Mouse (Mus musculus) forebrain, embryonic 14.5 days (tissue): Measurements from ENCODE around the gene Tacr2. TPM values are rescaled to one million over a fixed set of nuclear protein-coding genes. Genes with fewer than 3 reads are reported as not detected.

Experiments
- ATAC-seq: fragments of 200-750 bp; cut with Nextera tagmentation; 2 replicates; pipeline ENCODE4 v1.8.0; 2017; ENCODE audit warnings: mild to moderate bottlenecking, moderate library complexity
- DNase-seq: peaks from one replicate; pipeline ENCODE4 v3.0.0-alpha.2; 2015; ENCODE audit warnings: low spot score
- H3K27ac ChIP-seq: fragments of 300-500 bp; sonication (generic); 2 replicates; pipeline ENCODE4 v1.5.1; 2014; ENCODE audit warnings: low read depth, mild to moderate bottlenecking, control low read depth, low read length, moderate library complexity
- H3K27me3 ChIP-seq: fragments of 300-500 bp; sonication (generic); replicated peaks from 2 replicates; pipeline ENCODE4 v1.6.1; 2014; ENCODE audit warnings: low read length, control low read depth, mixed read lengths; ENCODE audit not compliant: control insufficient read depth, insufficient read depth
- H3K36me3 ChIP-seq: fragments of 300-500 bp; sonication (generic); 2 replicates; pipeline ENCODE4 v1.6.1; 2014; ENCODE audit warnings: low read length, control low read depth; ENCODE audit not compliant: control insufficient read depth, insufficient read depth
- H3K4me1 ChIP-seq: fragments of 300-500 bp; sonication (generic); 2 replicates; pipeline ENCODE4 v1.6.1; 2014; ENCODE audit warnings: antibody characterized with exemption, low read length, control low read depth; ENCODE audit not compliant: control insufficient read depth, insufficient read depth
- H3K4me2 ChIP-seq: fragments of 300-500 bp; sonication (generic); 2 replicates; pipeline ENCODE4 v1.6.1; 2014; ENCODE audit warnings: mild to moderate bottlenecking, control low read depth, low read length
- H3K4me3 ChIP-seq: fragments of 300-500 bp; sonication (generic); 2 replicates; pipeline ENCODE4 v1.5.1; 2014; ENCODE audit warnings: low read depth, low read length, control low read depth
- H3K9ac ChIP-seq: fragments of 300-500 bp; sonication (generic); 2 replicates; pipeline ENCODE4 v1.6.1; 2014; ENCODE audit warnings: mild to moderate bottlenecking, low read length, control low read depth, moderate library complexity
- H3K9me3 ChIP-seq: fragments of 300-500 bp; sonication (generic); replicated peaks from 2 replicates; pipeline ENCODE4 v1.6.1; 2016; ENCODE audit warnings: low read length, control low read depth, mixed read lengths; ENCODE audit not compliant: control insufficient read depth
- WGBS: fragments of 180-500 bp; shearing (Covaris S2); extraction: QIAGEN DNeasy Blood & Tissue Kit; methylation state at CpG from one replicate; pipeline ENCODE4 v1.1.7; 2014; 5-methylcytosine and 5-hydroxymethylcytosine counted together
- polyA plus RNA-seq: library from polyadenylated mRNA; unstranded; fragments of >200 nt; fragmentation: Nextera tagmentation; extraction: Ambion mirVana; gene quantifications from 2 replicates; pipeline ENCODE4 v1.2.1, GENCODE M21; 2014

Tacr2 gene
- polyA plus RNA-seq, 1 experiment from 2014 or later: not detected

DNA sequence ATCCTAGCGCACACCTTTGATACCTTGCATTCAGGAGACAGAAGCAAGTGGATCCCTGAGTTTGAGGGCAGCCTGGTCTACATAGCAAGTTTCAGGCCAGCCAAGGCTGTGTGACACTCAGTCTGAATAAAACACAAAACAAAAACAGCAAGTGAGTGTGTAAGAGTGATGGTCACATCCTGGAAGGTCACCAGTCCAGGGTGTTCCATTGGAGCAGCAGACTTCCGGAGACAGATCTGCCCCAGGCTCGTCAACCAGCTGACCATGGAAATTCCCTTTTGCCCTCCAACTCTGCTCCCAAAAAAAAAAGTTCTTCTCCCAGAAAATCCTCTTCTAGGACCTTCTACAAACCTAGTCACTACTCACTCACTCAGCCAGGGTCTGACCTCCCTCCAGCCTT, 20.4 kb upstream of the Tacr2 start:
- H3K27ac ChIP-seq: no peak overlapping the region
- peak overlapping the region; percentile 92; the same call in 1 of the 2 replicates for H3K4me2 ChIP-seq
- no peak overlapping the region for H3K4me3 ChIP-seq
- H3K36me3 ChIP-seq: no peaks in the 10 kb centered on the region
- WGBS: 86% methylated on average over 3 of the region's 3 CpGs
- no peak for ATAC-seq
- H3K4me1 ChIP-seq: peaks cover 5% of the 10 kb centered on the region; the same call in 1 of the 2 replicates
- DNase-seq: no peak
- no peak overlapping the region for H3K9ac ChIP-seq
- no peaks in the 10 kb centered on the region for H3K27me3 ChIP-seq
- no peaks in the 10 kb centered on the region for H3K9me3 ChIP-seq

DNA sequence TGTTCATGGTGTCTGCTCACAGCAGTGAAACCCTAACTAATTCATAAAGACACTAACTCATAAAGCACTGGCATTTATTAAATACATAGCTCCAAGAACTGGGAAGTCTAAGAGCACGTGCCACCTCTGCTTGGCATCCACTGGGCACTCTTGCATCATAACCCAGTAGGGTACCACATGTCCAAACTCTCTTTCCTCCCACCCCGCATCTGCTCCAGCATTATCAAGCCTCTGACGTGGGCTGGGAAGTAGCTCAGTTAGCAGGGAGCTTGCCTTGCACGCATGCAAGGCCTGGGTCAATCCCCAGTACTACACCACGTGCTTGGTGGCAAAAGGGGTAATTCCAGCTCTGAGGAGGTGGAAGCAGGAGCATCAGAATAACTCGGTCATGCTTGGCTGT, 16.1 kb upstream of the Tacr2 start:
- Histone ChIP-seq H3K27me3 (no peaks in the 10 kb centered on the region), H3K27ac (no peak overlapping the region), H3K4me3 (no peak overlapping the region), H3K4me2 (no peak overlapping the region), H3K36me3 (no peaks in the 10 kb centered on the region), H3K4me1 (no peaks in the 10 kb centered on the region), H3K9ac (no peak overlapping the region), H3K9me3 (no peaks in the 10 kb centered on the region)
- ATAC-seq (no peak), DNase-seq (no peak)
- WGBS: 89% methylated on average over 6 of the region's 6 CpGs

DNA sequence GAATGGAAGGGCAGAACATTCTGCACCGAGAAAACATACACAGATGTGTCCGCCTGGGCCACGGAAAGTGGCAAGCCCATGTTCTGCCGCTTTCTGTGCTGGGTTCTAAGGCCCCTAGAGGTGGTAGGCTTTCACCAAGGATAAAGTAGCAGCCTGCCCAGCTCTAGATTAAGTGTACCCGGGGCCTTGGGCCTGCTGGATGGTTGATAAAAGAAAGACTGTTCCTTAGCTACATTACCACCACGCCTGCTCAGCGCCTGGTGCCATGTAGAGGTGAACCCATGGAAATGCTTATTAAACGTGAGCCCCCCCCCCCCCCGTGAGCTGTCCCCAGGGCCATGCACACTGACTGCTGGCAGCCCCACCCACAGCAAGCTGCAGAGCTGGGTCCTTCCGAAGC, 15.0 kb upstream of the Tacr2 start:
- H3K4me1 ChIP-seq: no peaks in the 10 kb centered on the region
- no peaks in the 10 kb centered on the region for H3K9me3 ChIP-seq
- H3K36me3 ChIP-seq: no peaks in the 10 kb centered on the region
- ATAC-seq (no peak), DNase-seq (no peak)
- H3K9ac ChIP-seq: no peak overlapping the region
- no peak overlapping the region for H3K4me3 ChIP-seq
- H3K27me3 ChIP-seq: no peaks in the 10 kb centered on the region
- H3K27ac ChIP-seq: no peak overlapping the region
- H3K4me2 ChIP-seq: no peak overlapping the region
- WGBS: 93% methylated on average over 10 of the region's 10 CpGs

DNA sequence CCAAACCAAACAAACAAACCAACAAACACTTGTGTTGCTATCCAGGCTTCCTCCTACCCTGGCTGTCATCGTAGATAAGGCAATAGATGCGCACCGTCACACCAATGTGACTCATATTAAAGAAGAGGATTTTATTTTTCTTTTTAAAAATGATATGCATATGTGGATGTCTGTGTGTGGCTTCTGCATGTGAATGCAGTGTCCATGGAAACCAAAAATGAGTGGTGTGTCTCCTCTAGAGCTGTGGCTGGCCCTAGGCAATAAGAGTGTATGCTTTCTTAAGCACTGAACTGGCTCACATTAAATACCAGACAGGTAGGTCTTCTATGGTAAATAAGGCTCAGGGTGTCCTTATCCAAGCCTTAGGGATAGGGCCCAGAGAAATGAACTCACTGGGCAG, 13.6 kb upstream of the Tacr2 start:
- no peaks in the 10 kb centered on the region for H3K4me1 ChIP-seq
- no peak overlapping the region for H3K4me3 ChIP-seq
- no peak overlapping the region for H3K9ac ChIP-seq
- no peaks in the 10 kb centered on the region for H3K36me3 ChIP-seq
- H3K4me2 ChIP-seq: no peak overlapping the region
- H3K9me3 ChIP-seq: no peaks in the 10 kb centered on the region
- H3K27me3 ChIP-seq: no peaks in the 10 kb centered on the region
- DNase-seq (no peak), ATAC-seq (no peak)
- no peak overlapping the region for H3K27ac ChIP-seq
- WGBS: 96% methylated on average over 3 of the region's 3 CpGs

DNA sequence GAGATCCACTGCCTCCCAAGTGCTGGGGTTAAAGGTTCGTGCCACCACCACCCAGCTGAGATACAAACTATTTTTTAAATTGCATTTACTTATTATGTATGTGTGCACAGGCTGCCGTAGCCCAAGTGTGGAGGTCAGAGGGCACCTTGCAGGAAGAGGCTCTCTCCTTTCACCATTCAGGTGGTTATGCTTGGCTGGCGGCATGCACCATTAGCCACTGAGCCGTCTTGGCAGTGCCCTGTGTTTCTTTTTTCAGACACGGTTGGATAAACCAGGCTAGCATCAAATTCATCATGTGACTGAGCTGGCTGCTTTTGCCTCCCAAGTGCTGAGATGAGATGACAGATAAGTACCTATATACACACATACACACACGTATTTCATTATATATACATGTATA, 13.0 kb upstream of the Tacr2 start:
- ATAC-seq (no peak), DNase-seq (no peak)
- WGBS: 58% methylated on average over 6 of the region's 6 CpGs
- Histone ChIP-seq H3K4me3 (no peak overlapping the region), H3K9ac (no peak overlapping the region), H3K4me2 (no peak overlapping the region), H3K27ac (no peak overlapping the region), H3K27me3 (no peaks in the 10 kb centered on the region), H3K4me1 (no peaks in the 10 kb centered on the region), H3K36me3 (no peaks in the 10 kb centered on the region), H3K9me3 (no peaks in the 10 kb centered on the region)

DNA sequence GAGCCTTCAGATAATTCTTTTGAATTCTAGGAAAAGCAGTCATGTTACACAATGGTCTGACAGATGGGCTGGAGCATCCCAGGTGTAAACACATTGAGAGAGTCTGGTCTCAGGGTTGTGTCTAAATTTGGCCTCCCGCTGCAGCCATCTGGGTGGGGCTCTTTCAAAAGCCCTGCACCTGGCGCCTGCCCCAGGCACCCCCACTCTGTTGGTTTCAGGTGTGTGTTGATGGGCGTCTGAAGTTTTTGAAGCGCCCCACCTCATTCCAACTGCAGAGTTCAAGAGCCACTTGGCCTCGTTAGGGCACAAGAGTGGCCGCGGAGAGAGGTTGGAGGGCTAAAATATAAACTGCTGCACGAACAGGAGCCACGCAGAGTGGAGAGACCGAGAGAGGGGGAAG, 9.9 kb upstream of the Tacr2 start:
- Histone ChIP-seq H3K4me1 (no peaks in the 10 kb centered on the region), H3K4me3 (no peak overlapping the region), H3K27me3 (no peaks in the 10 kb centered on the region), H3K4me2 (no peak overlapping the region), H3K27ac (no peak overlapping the region), H3K36me3 (no peaks in the 10 kb centered on the region), H3K9ac (no peak overlapping the region), H3K9me3 (no peaks in the 10 kb centered on the region)
- ATAC-seq: no peak
- no peak for DNase-seq
- WGBS: 83% methylated on average over 10 of the region's 10 CpGs

DNA sequence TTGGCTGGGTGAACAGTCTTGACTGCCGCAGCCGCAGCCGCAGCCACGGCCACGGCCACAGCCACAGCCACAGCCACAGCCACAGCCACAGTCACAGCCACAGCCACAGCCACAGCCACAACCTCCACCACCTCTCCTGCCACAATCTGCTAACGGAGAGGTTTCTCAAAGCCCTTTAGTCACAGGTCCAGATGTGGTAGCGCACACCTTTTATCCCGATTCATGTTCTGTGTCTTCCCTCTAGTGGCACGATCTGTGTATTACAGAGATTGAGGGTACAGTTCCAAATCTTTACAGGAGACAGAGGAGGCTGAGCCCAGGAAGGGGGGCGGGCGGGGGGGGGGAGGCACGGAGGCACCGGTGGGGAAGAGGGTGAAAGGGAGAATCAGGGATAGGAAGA, 9.3 kb upstream of the Tacr2 start:
- ATAC-seq (no peak), DNase-seq (peak; percentile 70)
- Histone ChIP-seq H3K9me3 (no peaks in the 10 kb centered on the region), H3K27ac (no peak overlapping the region), H3K4me3 (no peak overlapping the region), H3K4me2 (no peak overlapping the region), H3K9ac (no peak overlapping the region), H3K36me3 (no peaks in the 10 kb centered on the region), H3K4me1 (no peaks in the 10 kb centered on the region), H3K27me3 (no peaks in the 10 kb centered on the region)
- 70% methylated on average over 9 of the region's 13 CpGs for WGBS

DNA sequence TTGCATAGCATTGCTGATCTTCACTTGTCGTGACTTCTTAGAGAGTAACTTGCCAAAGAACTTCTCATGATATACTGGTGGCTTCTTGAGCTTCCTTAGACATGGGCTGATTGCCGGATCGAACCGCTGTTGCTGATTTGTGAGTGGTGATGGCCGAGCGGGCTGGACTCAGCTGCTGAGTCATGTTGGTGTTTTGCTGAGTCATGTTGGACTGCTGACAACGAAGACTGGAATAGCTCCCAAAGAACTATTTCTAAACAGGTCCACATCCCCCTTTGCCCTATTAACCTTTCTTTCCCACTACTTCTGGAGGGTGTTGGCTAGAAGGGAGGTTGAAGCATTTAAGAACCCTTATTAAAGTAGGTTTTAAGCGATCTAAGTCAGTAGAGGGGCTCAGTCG, 8.2 kb upstream of the Tacr2 start:
- DNase-seq (no peak), ATAC-seq (no peak)
- 91% methylated on average over 9 of the region's 9 CpGs for WGBS
- Histone ChIP-seq H3K27ac (no peak overlapping the region), H3K4me2 (no peak overlapping the region), H3K4me3 (no peak overlapping the region), H3K9ac (no peak overlapping the region), H3K9me3 (no peaks in the 10 kb centered on the region), H3K4me1 (no peaks in the 10 kb centered on the region), H3K36me3 (no peaks in the 10 kb centered on the region), H3K27me3 (no peaks in the 10 kb centered on the region)

DNA sequence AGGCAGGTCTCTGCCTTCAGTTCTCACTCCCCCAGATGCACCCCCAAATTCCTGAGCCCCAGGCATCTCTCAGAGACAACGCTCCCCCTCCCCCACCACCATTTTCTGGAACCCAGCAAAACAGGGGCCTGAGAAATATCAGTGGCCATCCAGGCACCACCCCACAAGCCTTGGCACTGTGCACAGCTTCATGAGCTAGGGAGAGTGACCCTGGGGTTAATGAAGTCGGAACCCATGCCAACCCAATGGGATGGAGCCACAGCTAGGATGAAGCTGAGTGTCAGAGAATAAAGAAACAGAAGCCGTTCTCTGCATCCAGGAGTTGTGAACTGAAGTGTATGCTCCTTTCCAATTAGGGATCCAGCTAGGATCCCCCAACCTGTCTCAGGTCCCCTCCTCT, 5.1 kb upstream of the Tacr2 start:
- no peak overlapping the region for H3K4me2 ChIP-seq
- H3K9me3 ChIP-seq: no peaks in the 10 kb centered on the region
- no peak for ATAC-seq
- no peak overlapping the region for H3K27ac ChIP-seq
- H3K9ac ChIP-seq: no peak overlapping the region
- DNase-seq: peak; percentile 30
- no peaks in the 10 kb centered on the region for H3K36me3 ChIP-seq
- no peaks in the 10 kb centered on the region for H3K27me3 ChIP-seq
- H3K4me1 ChIP-seq: no peaks in the 10 kb centered on the region
- no peak overlapping the region for H3K4me3 ChIP-seq
- 73% methylated on average over 3 of the region's 3 CpGs for WGBS

DNA sequence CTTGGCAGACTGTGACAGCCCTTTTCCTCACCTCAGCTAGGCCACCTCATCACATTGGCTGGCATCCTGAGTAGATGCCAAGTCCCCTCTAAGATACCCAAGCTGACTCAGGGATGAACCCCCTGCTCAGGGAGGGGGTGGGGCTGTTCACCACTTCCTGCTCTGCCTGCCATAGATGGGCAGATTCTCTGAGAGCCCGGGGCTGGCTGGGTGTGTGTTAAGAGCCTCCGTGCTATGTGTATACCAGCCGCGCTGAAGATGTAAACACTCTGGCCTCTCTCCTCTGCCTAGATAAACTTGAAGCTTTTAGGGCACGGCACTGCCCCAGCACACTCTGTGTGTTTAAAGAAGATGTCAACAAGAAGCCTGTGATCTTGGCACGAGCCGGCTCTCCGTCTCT, 4.4 kb upstream of the Tacr2 start:
- DNase-seq: no peak
- WGBS: 74% methylated on average over 8 of the region's 8 CpGs
- no peaks in the 10 kb centered on the region for H3K27me3 ChIP-seq
- no peaks in the 10 kb centered on the region for H3K9me3 ChIP-seq
- H3K27ac ChIP-seq: no peak overlapping the region
- no peak overlapping the region for H3K4me3 ChIP-seq
- H3K4me2 ChIP-seq: no peak overlapping the region
- no peaks in the 10 kb centered on the region for H3K4me1 ChIP-seq
- ATAC-seq: no peak
- H3K36me3 ChIP-seq: no peaks in the 10 kb centered on the region
- H3K9ac ChIP-seq: no peak overlapping the region
